Mouse (Mus musculus) cerebellum, adult 11 months (tissue): Measurements from ENCODE around the gene Tlx2.

Source experiments
- DNase-seq: peaks from one replicate; pipeline ENCODE4 v3.0.0; 2022

The Tlx2 gene

GRCm38 (mm10) chr6:83054074-83054851 lies 15.8 kb downstream of the Tlx2 start, which contains the start of gene Aup1:
TSS of gene Aup1 (plus strand) at chr6:83054521.
- peak; percentile 94 for DNase-seq

GRCm38 (mm10) chr6:83053136-83053960 lies 16.7 kb downstream of the Tlx2 start:
- no peak for DNase-seq

- DNase-seq: no peak
Measured at GRCm38 (mm10) chr6:83049367-83049766, 20.7 kb downstream of the Tlx2 start.

- DNase-seq: no peak
Measured at GRCm38 (mm10) chr6:83044742-83045141, 25.4 kb downstream of the Tlx2 start.

GRCm38 (mm10) chr6:83043993-83044392 lies 26.1 kb downstream of the Tlx2 start:
- DNase-seq: no peak

- no peak for DNase-seq
Measured at GRCm38 (mm10) chr6:83043561-83043960, 26.5 kb downstream of the Tlx2 start.

- DNase-seq: no peak
Measured at GRCm38 (mm10) chr6:83040601-83041000, 29.5 kb downstream of the Tlx2 start.

GRCm38 (mm10) chr6:83038496-83039012 lies 31.5 kb downstream of the Tlx2 start:
- peak; percentile 85 for DNase-seq

- no peak for DNase-seq
Measured at GRCm38 (mm10) chr6:83037188-83037587, 32.9 kb downstream of the Tlx2 start.

- no peak for DNase-seq
Measured at GRCm38 (mm10) chr6:83034463-83035055, 35.5 kb downstream of the Tlx2 start.

- no peak for DNase-seq
Measured at GRCm38 (mm10) chr6:83033249-83034185, 36.6 kb downstream of the Tlx2 start, which contains the start of the genes Dok1 and Loxl3. TSS of gene Dok1 (minus strand) at chr6:83033471. TSS of gene Loxl3 (plus strand) at chr6:83034173.

GRCm38 (mm10) chr6:83032769-83033191 lies 37.3 kb downstream of the Tlx2 start:
- DNase-seq: no peak

GRCm38 (mm10) chr6:83031921-83032590 lies 38.0 kb downstream of the Tlx2 start:
- no peak for DNase-seq

GRCm38 (mm10) chr6:83031111-83031510 lies 39.0 kb downstream of the Tlx2 start:
- DNase-seq: no peak

GRCm38 (mm10) chr6:83029777-83030176 lies 40.3 kb downstream of the Tlx2 start:
- DNase-seq: no peak

- no peak for DNase-seq
Measured at GRCm38 (mm10) chr6:83027706-83028105, 42.4 kb downstream of the Tlx2 start.

- DNase-seq: no peak
Measured at GRCm38 (mm10) chr6:83027293-83027692, 42.8 kb downstream of the Tlx2 start.

- DNase-seq: no peak
Measured at GRCm38 (mm10) chr6:83025221-83025620, 44.9 kb downstream of the Tlx2 start.

- DNase-seq: no peak
Measured at GRCm38 (mm10) chr6:83024421-83024820, 45.7 kb downstream of the Tlx2 start.

GRCm38 (mm10) chr6:83023786-83024185 lies 46.3 kb downstream of the Tlx2 start:
- no peak for DNase-seq

- no peak for DNase-seq
Measured at GRCm38 (mm10) chr6:83023008-83023407, 47.1 kb downstream of the Tlx2 start.
